Mouse (Mus musculus) granulocyte monocyte progenitor cell, adult 5-6 weeks (primary cell): Measurements from ENCODE around the gene Dnah11. TPM values are rescaled to one million over a fixed set of nuclear protein-coding genes. Genes with fewer than 3 reads are reported as not detected.

Experiments used
- ATAC-seq: replicated peaks from 2 replicates; pipeline ENCODE4 v1.8.0; 2016; ENCODE audit warnings: mild to moderate bottlenecking, moderate TSS enrichment, inconsistent platforms; ENCODE audit not compliant: poor library complexity, severe bottlenecking
- total RNA-seq, 2 experiments: library from RNA; stranded (forward) in 1 of 2; stranded (reverse) in 1 of 2; fragments of 200-712, 200-1000 nt in 1 of 2; fragments of >200 nt in 1 of 2; fragmentation: Nextera tagmentation in 1 of 2; gene quantifications; 2 replicates each; pipeline ENCODE4 v1.2.3; 2014 to 2017

Gene Dnah11
- total RNA-seq, 2 experiments from 2014 or later, result under 0.01 TPM; not detected in 1

DNA sequence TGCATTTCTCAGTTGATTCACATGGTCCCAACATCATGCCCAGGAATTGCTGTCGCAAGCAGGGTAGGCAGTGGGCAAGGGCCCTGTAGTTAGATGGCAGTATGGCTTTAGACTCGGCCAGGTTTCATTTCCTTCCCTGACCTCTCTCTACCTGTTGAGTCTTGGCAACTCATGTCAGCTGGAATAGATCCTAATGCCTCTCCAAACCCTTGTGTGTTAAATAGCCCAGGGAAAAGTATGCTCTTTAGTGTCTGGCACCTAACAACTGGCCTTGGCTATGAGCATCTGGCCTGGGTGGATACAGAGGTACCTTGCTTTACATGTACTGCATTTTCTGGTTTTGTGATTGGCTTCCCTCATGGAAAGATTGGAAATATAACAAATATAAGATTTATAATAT, 314.2 kb downstream of the Dnah11 start:
- no peak for ATAC-seq

DNA sequence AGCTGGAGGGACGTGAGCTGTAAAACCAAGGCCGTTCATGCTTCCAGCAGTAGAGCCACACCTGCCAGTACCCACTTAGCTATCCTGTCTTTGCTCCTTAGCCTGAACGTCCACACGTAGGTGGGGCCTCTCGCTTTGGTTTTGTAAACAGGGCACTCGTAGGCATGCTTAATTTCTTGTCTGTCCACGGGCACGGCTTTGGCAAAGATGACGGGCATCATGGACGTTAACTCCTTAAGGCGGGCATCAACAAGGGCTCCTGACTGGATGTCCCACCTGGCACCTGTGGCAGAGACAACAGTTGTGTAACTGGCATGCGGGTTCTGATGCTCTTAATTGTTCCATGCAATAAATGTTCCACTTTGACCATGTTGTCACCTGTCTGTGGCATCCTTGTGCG, 320.5 kb downstream of the Dnah11 start:
- ATAC-seq, result no peak

- ATAC-seq, result no peak
These were observed 326.6 kb downstream of the Dnah11 start for GRCm38 (mm10) chr12:117872265-117872664.

- ATAC-seq, result no peak
These were observed 330.9 kb downstream of the Dnah11 start for GRCm38 (mm10) chr12:117867708-117868564.

DNA sequence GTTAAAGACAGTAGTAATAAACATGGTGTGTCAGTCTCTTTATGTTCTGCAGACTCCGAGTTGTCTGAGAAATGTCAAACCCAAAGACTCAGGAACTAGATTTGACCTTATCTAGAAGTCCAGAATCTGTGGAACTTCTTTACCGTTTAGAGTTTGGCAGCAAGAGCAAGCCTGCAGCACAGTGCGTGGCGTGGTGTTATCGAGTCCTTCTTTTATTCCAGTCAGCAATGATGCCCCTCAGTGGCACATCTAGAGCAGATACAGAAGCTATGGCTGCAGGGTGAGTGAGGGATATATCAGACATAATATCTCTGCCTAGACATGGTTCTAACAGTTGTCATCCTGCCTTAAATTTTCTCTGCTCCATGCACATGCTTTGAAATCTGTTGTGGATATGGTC, 336.2 kb downstream of the Dnah11 start:
- no peak for ATAC-seq

GRCm38 (mm10) chr12:117861249-117861648, 337.6 kb downstream of the Dnah11 start:
- ATAC-seq, result no peak

- peak; percentile 54 for ATAC-seq
These were observed 338.0 kb downstream of the Dnah11 start for GRCm38 (mm10) chr12:117860840-117861239.

- ATAC-seq, result no peak
These were observed 341.0 kb downstream of the Dnah11 start for GRCm38 (mm10) chr12:117857884-117858283.

- ATAC-seq, result no peak
These were observed 341.8 kb downstream of the Dnah11 start for GRCm38 (mm10) chr12:117857023-117857422.

DNA sequence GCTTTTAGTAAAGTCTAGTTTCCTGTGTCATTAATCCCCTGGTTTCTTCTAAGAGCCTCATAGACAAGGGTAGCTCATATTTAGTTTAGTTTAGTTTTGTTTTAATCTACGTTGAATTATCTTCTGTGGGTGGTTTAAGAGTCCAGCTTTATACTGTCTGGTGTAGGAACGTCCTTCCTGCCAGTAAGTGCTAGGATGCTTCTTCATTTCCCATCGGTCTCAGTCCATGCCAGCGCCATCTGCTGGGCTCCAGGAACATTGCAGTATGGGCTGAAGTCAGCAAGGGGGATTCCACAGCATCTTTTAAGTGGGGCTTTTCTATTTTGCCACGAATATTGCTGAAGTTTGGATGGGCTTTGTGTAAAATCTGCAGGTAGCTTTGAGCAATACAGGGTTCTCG, 345.5 kb downstream of the Dnah11 start:
- ATAC-seq, result peak; percentile 95

- ATAC-seq, result no peak
These were observed 348.4 kb downstream of the Dnah11 start for GRCm38 (mm10) chr12:117850472-117850871.

DNA sequence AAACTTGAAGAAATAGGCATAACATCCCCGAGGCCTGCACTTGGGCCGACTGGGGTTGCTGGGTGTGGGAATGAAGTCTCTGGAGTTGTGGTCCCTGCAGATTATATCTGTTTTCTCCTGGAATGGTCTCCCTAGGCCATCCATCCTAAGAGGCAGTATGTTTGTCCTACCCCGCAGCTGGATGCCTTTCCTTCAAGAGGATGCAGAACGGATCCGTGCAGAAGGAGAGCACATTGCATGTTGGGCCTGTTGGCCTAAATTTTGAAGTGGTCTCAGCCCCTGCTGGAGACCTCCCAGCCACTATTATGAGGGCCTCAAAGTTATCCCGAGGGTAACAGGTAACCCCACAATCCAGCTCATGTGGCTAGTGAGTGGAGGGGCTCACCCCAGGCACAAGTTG, 350.2 kb downstream of the Dnah11 start:
- ATAC-seq, result no peak

DNA sequence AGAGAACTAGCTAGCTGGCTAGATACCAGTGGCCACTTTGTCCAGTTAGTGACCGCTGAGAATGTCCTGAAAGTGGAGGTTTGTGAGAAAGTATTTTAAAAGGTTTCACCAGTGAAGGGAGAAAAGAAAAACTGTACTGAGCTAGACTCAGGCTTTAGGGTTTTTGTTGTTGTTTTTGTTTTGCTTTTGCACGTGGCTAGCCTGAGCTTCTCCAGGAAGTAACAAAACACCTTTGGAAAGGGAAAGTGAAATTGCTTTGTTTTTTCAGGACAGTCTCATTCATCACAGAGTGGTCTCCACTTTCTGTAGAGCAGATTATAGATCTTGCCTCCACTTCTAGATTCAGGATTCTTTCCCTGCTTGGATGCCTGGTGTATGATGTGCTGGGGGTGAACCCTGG, 353.9 kb downstream of the Dnah11 start:
- ATAC-seq, result no peak

- no peak for ATAC-seq
These were observed 354.8 kb downstream of the Dnah11 start for GRCm38 (mm10) chr12:117844075-117844408.

DNA sequence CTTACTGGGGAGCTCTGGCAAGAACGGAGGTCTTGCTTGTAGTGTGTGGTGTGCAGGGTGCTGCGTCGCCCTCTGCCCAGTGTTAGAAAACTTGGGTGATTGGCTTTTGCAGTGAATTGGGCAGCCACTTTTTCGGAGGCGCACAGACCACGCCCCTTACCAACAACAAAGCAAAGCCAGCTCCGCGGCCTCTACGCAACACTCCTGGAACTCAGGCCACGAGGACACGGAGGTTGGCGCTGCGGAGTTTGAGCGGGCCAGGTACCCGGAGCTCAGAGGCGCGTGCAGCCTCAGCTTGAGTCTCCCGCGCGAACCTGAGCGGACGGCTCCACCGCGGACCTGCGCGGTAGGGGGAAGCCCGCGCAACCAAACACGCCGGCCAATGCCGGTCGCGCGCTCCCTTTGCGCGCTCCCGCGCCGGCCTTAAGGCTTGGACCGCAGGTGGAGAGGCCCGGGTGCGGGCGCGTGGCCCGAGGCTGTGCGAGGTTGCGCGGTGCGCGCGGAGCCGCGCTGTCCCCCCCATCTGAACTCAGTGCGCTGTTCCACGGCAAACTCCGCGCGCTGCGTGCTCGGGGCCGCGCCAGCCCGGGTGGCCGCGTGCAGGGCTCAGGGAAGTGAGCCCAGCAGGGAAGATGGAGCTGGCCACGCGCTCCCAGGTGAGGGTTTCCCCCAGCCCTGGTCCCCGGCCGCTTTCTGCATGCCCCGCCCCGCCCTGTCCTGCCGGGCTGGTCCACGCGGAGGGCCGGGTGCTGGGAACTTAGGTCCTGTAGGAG, 355.4 kb downstream of the Dnah11 start:
- peak; percentile 77 for ATAC-seq

DNA sequence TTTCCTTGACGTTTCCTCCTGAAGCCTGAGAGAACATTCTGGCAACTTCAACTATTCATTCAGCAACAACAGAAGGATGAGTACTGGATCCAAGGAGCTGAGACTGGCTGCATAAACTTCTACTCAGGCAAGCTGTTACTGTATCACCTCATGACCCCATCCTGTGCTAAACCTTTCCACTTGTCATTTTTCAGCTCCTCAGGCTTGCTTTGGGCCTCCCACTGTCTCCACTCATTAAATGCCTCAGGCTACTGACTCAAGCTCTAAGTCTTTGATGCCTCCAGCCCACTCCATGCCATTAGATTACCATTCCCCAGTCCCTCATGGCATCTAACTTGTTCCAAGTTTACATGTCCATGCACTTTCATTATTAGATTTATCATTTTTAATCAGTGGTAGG, 356.2 kb downstream of the Dnah11 start:
- no peak for ATAC-seq

DNA sequence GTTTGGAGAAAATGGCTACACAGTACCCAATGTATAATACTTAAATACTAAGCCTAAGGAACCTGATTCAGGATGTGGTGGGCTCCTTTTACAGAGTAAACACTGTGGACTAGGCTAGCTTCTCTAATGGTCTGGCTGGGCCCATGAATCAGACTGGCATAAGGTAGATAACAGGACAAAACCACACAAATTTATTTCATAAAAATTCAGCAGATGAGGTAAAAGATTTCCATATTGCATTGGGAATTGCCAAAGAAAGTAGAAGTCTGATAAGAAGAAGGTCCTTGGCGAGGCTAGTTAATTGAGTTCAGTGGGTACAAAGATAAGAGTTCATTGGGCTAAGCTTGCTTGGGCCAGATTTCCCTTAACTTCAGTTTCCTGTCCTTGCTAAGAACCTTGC, 358.1 kb downstream of the Dnah11 start:
- ATAC-seq, result no peak

- peak; percentile 85 for ATAC-seq
These were observed 361.5 kb downstream of the Dnah11 start for GRCm38 (mm10) chr12:117837376-117837775.

DNA sequence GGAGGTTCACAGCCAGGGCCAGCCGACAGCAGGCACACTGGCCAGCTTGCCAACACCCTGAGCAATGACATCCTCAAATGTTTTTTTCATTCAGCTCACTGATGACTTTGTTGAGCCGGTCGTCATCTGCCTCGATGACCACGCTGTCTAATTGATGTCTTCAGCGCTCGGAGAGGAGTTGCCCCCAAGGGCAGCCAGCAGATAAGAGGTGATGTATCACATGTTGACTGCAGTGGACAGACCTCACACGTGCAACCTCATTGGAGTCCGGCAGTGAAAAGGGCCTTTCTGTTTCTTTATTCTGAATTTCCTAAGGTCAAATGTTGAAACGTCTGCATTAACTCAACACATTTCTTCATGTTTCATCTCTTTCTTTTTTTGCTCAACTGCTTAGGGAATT, 363.5 kb downstream of the Dnah11 start:
- ATAC-seq, result no peak

DNA sequence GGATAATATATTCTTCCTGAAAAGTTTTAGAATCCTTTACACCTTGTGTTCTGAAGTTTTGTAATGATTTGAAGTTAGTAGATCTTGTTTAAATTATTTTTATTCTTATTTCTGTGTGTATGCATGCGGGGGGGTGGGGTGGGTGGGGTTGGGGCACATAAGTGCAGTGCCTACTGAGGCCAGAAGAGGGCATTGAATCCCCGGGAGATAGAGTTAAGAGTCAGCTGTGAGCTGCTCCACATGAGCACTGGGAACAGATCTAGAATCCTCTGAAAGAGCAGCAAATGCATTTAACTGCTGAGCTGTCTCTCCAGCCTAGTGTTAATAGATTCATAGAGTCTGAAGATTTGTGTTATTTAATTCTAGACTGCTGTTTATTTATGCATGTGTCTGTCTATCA, 364.2 kb downstream of the Dnah11 start:
- ATAC-seq, result no peak

DNA sequence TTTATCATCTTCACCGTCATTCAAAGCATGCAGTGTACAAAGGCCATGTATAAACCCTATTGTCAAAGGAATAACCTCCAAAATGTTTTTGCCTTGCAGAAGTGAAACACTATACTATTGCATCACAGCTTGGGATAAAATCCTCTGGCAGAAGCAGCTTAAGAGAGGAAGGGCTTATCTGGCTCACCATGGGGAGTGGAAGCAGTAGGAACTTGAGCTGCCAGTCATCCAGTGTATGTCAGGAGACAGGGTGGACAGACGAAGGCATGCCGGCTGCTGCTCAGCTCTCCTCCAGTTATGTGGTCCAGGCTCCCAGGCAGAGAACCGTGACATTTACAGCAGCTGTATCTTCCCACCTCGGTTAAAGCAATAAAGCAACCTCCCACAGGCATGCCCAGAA, 366.7 kb downstream of the Dnah11 start:
- peak; percentile 73 for ATAC-seq
